Mouse (Mus musculus): ENCODE data around the gene Nbr1.
"Not testable (repeated sequence)": the region's sequence is repeated elsewhere in the genome, so short reads cannot be mapped to it uniquely, and the experiment has no call there.

The Nbr1 gene

DNA sequence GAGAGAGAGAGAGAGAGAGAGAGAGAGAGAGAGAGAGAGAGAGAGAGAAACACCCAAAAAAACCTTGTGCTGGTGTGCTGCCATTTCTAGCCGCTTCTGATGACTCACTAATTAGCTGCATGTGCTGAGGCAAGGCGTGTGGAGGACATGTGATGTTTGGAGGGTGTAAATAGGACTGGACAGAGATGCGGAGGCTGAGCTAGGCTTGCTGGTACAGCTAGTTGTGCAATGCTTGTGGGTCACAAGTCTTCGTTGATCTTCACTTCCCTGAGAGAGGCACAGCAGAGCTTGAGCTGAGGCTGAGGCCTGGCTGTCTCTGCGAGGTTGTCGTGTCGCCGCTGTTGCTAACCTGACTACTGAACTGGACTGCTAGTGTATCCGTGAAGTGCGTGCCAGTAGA, 35.7 kb downstream of the Nbr1 start:
- no peak overlapping the region for H3K4me3 ChIP-seq (replicated peaks; ENCODE audit: low read length)
- no peaks in the 10 kb centered on the region for H3K27me3 ChIP-seq (ENCODE audit: insufficient read depth, low read length)
- no peaks in the 10 kb centered on the region for H3K9me3 ChIP-seq (ENCODE audit: low read length)
- TF ChIP-seq POU5F1 (IDR thresholded peaks at IDR 0.05; ENCODE audit: borderline replicate concordance, low read length) (no peak), CTCF (conservative IDR thresholded peaks at IDR 0.05; ENCODE audit: low read length) (no peak), NANOG (IDR thresholded peaks at IDR 0.05; ENCODE audit: borderline replicate concordance, low read length) (no peak)
- peaks cover 66% of the 10 kb centered on the region for H3K4me1 ChIP-seq (replicated peaks; ENCODE audit: low read depth, low read length)
- H3K36me3 ChIP-seq (ENCODE audit: insufficient read depth, low read length), result peaks cover 49% of the 10 kb centered on the region

DNA sequence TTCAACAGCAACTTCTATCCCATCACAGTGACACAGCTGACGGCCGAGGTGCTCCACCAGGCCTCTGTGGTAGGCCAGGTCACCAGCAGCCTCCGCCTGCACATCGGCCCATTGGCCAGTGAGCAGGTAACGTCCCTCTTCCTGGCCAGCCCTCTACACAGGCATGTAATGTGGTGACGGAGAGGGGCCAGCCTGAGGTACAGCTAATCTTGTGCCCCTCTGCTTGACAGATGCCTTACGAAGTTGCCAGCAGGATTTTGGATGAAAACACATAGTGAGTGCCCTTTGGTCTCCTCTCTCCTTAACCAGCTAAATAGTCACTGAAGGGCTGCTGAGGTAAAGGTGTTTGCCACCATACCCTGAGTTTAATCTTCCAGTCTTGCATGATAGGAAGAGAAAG, 36.9 kb downstream of the Nbr1 start:
- peaks cover 43% of the 10 kb centered on the region for H3K36me3 ChIP-seq (ENCODE audit: insufficient read depth, low read length)
- H3K9me3 ChIP-seq (ENCODE audit: low read length), result no peaks in the 10 kb centered on the region
- peaks cover 65% of the 10 kb centered on the region for H3K4me1 ChIP-seq (replicated peaks; ENCODE audit: low read depth, low read length)
- TF ChIP-seq NANOG (IDR thresholded peaks at IDR 0.05; ENCODE audit: borderline replicate concordance, low read length) (no peak), CTCF (conservative IDR thresholded peaks at IDR 0.05; ENCODE audit: low read length) (no peak), POU5F1 (IDR thresholded peaks at IDR 0.05; ENCODE audit: borderline replicate concordance, low read length) (no peak)
- H3K4me3 ChIP-seq (replicated peaks; ENCODE audit: low read length), result no peak overlapping the region
- H3K27me3 ChIP-seq (ENCODE audit: insufficient read depth, low read length), result no peaks in the 10 kb centered on the region

DNA sequence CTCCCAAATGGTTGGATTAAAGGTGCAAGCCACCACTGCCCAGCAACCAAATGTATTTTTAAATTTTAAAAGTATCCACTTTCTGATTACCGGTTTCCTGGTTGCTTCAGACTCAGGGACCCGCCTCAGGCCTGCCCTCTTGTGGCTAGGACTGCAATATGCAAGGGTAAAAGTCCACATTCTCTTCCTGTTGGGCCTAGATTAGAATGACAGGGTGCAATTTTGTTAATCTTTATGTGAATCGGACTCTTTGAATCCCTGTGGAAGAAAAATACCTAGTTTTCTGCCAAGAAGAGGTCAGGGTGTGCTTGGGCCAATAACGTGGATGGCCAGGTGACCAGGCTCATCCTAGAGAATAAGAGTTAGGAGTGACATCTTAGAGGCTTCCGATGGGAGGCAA, 37.5 kb downstream of the Nbr1 start:
- Histone ChIP-seq H3K36me3 (ENCODE audit: insufficient read depth, low read length) (peaks cover 38% of the 10 kb centered on the region), H3K4me1 (replicated peaks; ENCODE audit: low read depth, low read length) (peaks cover 66% of the 10 kb centered on the region), H3K4me3 (replicated peaks; ENCODE audit: low read length) (peak overlapping the region; percentile 64; the same call in 1 of the 2 replicates), H3K9me3 (ENCODE audit: low read length) (no peaks in the 10 kb centered on the region), H3K27me3 (ENCODE audit: insufficient read depth, low read length) (no peaks in the 10 kb centered on the region)
- no peak for TF ChIP-seq NANOG (IDR thresholded peaks at IDR 0.05; ENCODE audit: borderline replicate concordance, low read length)
- no peak for TF ChIP-seq POU5F1 (IDR thresholded peaks at IDR 0.05; ENCODE audit: borderline replicate concordance, low read length)
- peak; percentile 91 for TF ChIP-seq CTCF (conservative IDR thresholded peaks at IDR 0.05; ENCODE audit: low read length)

DNA sequence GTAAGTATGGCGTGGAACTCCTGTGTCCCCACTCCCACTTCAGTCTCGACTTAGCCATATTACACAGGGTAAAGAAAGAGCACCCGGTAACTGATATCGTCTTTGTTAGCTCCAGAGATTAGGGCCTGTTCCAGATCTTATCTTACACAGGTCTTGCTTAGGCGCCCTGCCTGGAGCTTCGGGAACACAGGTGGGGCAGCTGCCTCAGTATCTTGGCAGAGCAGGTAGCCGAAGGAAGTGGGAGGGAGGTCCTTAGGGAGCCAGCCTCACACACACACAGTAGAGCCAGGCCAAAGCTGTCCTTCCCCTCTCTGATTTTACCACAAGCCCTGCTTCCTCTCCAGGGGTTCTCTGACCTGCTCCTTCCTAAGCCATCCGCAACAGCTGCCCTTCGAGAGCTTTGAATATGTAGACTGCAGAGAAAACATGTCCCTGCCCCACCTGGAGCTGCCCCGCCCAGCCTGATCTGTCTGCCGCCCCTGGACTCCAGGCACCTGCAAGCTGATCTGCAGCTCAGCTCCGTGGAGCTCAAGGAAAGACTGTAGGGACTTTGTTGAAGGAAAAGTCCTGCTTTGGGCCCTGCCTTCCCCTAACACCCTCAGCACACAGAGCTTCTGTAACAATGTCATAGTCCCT, 38.2 kb downstream of the Nbr1 start:
- H3K4me1 ChIP-seq (replicated peaks; ENCODE audit: low read depth, low read length), result peaks cover 67% of the 10 kb centered on the region
- H3K9me3 ChIP-seq (ENCODE audit: low read length), result no peaks in the 10 kb centered on the region
- H3K4me3 ChIP-seq (replicated peaks; ENCODE audit: low read length), result peak overlapping the region; percentile 64
- no peaks in the 10 kb centered on the region for H3K27me3 ChIP-seq (ENCODE audit: insufficient read depth, low read length)
- H3K36me3 ChIP-seq (ENCODE audit: insufficient read depth, low read length), result peaks cover 32% of the 10 kb centered on the region
- TF ChIP-seq POU5F1 (IDR thresholded peaks at IDR 0.05; ENCODE audit: borderline replicate concordance, low read length), result no peak
- TF ChIP-seq NANOG (IDR thresholded peaks at IDR 0.05; ENCODE audit: borderline replicate concordance, low read length), result no peak
- TF ChIP-seq CTCF (conservative IDR thresholded peaks at IDR 0.05; ENCODE audit: low read length), result no peak

DNA sequence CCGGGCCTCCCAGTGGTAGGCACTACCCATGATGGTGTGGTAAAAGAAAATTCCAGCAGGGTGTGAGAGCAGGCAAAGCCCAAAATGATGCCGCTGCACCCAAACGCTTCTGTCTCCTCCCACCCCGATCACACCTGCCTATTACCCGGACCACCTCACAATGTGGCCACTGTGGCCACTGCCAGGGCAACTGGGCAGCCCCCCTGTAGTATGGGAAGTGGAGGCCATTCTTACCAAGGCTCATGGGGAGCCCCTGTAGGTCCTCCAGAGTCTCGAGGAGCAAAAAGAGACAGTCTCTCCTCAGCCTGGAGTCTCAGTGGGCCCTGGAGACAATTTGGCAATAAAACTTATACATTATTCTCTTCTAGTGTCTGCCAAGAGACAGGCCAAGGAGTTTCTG, 47.2 kb downstream of the Nbr1 start, which contains the start of gene Gm11634:
Gm11634 (minus strand) TSS at position 101 of the 400 bp plus-strand sequence.
- Histone ChIP-seq H3K27me3 (ENCODE audit: insufficient read depth, low read length) (peaks cover 5% of the 10 kb centered on the region; the same call in 1 of the 2 replicates), H3K36me3 (ENCODE audit: insufficient read depth, low read length) (no peaks in the 10 kb centered on the region), H3K4me1 (replicated peaks; ENCODE audit: low read depth, low read length) (peaks cover 46% of the 10 kb centered on the region), H3K4me3 (replicated peaks; ENCODE audit: low read length) (peak within 1 kb of the TSS; percentile 69), H3K9me3 (ENCODE audit: low read length) (no peaks in the 10 kb centered on the region)
- TF ChIP-seq CTCF (conservative IDR thresholded peaks at IDR 0.05; ENCODE audit: low read length) (no peak), NANOG (IDR thresholded peaks at IDR 0.05; ENCODE audit: borderline replicate concordance, low read length) (no peak), POU5F1 (IDR thresholded peaks at IDR 0.05; ENCODE audit: borderline replicate concordance, low read length) (no peak)

DNA sequence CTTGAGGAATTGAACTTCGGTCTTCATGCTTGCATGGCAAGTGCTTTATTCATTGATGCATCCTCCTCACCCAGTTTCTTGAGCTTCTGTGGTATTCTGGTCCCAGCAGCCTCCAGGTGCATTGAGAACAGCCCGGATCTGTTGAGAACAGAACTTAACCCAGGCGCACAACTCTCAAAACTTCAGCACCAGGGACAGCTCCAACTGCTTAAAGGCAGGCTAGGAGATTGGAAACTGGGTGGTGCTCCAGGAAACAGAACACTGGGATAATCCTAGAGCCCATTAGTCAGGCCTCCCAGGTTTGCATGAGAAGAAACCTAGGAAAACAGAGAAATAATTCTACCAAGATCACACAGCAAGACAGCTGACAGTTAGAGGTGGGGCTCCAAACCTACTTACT, 50.5 kb downstream of the Nbr1 start:
- peaks cover 46% of the 10 kb centered on the region for H3K4me1 ChIP-seq (replicated peaks; ENCODE audit: low read depth, low read length)
- H3K9me3 ChIP-seq (ENCODE audit: low read length), result peaks cover 2% of the 10 kb centered on the region; the same call in 1 of the 2 replicates
- H3K36me3 ChIP-seq (ENCODE audit: insufficient read depth, low read length), result no peaks in the 10 kb centered on the region
- no peak for TF ChIP-seq POU5F1 (IDR thresholded peaks at IDR 0.05; ENCODE audit: borderline replicate concordance, low read length)
- no peak for TF ChIP-seq NANOG (IDR thresholded peaks at IDR 0.05; ENCODE audit: borderline replicate concordance, low read length)
- TF ChIP-seq CTCF (conservative IDR thresholded peaks at IDR 0.05; ENCODE audit: low read length), result no peak
- H3K27me3 ChIP-seq (ENCODE audit: insufficient read depth, low read length), result peaks cover 5% of the 10 kb centered on the region; the same call in 1 of the 2 replicates
- H3K4me3 ChIP-seq (replicated peaks; ENCODE audit: low read length), result no peak overlapping the region

DNA sequence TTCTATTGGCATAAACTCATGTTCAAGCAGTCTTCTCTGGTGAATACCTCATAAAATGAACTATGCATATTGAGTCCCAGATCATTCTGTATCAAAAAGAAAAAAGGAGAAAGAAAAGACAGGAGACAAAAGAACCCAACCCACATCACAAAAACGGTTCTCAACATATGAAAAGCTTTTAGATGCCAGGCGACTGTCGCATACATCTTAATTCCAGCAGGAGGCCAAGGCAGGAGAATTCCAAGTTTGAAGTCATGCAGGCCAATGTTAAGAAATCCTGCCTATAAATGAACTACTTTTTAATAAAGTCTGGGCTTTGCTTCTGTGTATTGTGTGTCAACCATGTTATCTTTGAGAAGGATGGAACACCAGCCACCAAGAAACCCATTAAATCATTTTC, 52.2 kb downstream of the Nbr1 start:
- peaks cover 4% of the 10 kb centered on the region; the same call in 1 of the 2 replicates for H3K36me3 ChIP-seq (ENCODE audit: insufficient read depth, low read length)
- peak overlapping the region; percentile 48 for H3K4me3 ChIP-seq (replicated peaks; ENCODE audit: low read length)
- H3K27me3 ChIP-seq (ENCODE audit: insufficient read depth, low read length), result peaks cover 1% of the 10 kb centered on the region; the same call in 1 of the 2 replicates
- H3K9me3 ChIP-seq (ENCODE audit: low read length), result peaks cover 17% of the 10 kb centered on the region
- H3K4me1 ChIP-seq (replicated peaks; ENCODE audit: low read depth, low read length), result peaks cover 34% of the 10 kb centered on the region
- TF ChIP-seq NANOG (IDR thresholded peaks at IDR 0.05; ENCODE audit: borderline replicate concordance, low read length) (no peak), CTCF (conservative IDR thresholded peaks at IDR 0.05; ENCODE audit: low read length) (no peak), POU5F1 (IDR thresholded peaks at IDR 0.05; ENCODE audit: borderline replicate concordance, low read length) (no peak)

DNA sequence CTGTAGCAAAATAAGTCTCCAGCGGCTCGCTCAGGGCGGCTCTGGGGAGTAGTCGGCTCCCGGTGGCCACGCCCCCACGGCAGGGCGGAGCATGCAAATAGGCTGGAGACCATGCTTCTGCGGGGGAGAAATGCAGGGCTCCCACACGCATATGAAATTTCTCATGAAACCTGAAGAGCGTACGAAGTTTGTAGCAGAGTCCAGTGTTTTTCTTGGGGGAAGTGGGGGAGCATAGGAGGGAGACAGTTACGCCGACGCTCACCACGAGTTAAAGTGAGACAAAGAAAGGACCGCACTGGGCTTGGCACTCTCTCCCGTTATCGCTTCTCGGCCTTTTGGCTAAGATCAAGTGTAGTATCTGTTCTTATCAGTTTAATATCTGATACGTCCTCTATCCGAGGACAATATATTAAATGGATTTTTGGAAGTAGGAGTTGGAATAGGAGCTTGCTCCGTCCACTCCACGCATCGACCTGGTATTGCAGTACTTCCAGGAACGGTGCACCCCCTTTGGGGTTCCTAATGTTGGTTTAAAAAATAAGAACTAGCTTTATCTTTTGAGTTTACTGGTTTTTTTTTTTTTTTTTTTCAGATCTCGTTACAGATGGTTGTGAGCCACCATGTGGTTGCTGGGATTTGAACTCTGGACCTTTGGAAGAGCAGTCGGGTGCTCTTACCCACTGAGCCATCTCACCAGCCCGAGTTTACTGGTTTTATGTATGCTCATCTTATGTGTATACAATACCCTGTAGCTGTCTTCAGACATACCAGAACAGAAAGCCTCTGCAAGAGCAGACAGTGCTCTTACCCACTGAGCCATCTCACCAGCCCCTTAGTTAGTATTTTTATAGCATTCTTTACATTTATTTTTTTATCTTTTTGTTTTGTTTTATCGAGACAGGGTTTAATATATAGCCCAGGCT, 52.8 kb downstream of the Nbr1 start:
- not testable (repeated sequence) for H3K36me3 ChIP-seq (ENCODE audit: insufficient read depth, low read length); H3K27me3 ChIP-seq (ENCODE audit: insufficient read depth, low read length)
- Histone ChIP-seq H3K4me3 (replicated peaks; ENCODE audit: low read length) (peak overlapping the region; percentile 48), H3K4me1 (replicated peaks; ENCODE audit: low read depth, low read length) (peaks cover 32% of the 10 kb centered on the region), H3K9me3 (ENCODE audit: low read length) (peaks cover 23% of the 10 kb centered on the region)

DNA sequence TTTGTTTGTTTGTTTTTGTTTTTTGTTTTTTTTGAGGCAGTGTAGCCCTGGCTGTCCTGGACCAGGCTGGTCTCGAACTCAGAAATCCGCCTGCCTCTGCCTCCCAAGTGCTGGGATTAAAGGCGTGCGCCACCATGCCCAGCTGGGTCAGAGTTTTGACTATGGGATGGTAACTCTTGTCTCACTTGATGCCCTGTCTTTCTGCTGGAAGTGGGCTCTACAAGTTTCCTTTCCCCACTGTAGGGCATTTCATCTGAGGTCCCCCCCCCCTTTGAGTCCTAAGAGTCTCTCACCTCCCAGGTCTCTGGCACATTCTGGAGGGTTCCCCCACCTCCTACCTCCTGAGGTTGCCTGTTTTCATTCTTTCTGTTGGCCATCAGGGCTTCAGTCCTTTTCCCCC, 55.2 kb downstream of the Nbr1 start:
- peaks cover 31% of the 10 kb centered on the region for H3K4me1 ChIP-seq (replicated peaks; ENCODE audit: low read depth, low read length)
- H3K4me3 ChIP-seq (replicated peaks; ENCODE audit: low read length); H3K27me3 ChIP-seq (ENCODE audit: insufficient read depth, low read length); H3K36me3 ChIP-seq (ENCODE audit: insufficient read depth, low read length): not testable (repeated sequence)
- H3K9me3 ChIP-seq (ENCODE audit: low read length), result peaks cover 33% of the 10 kb centered on the region

All from E14TG2a.4 (cell line).